Mouse (Mus musculus) cerebellum, adult 2 months (tissue): ENCODE results near the gene Sdk1.

Experiments
- CTCF ChIP-seq: fragments of 200-500 bp; IDR thresholded peaks from 2 replicates; pipeline ENCODE4 v1.5.1; 2011; ENCODE audit warnings: low read depth, mild to moderate bottlenecking, control low read depth, low read length, moderate library complexity, borderline replicate concordance; ENCODE audit not compliant: insufficient read depth
- POLR2A ChIP-seq: fragments of 200-500 bp; IDR thresholded peaks from 2 replicates; pipeline ENCODE4 v1.6.1; 2011; ENCODE audit warnings: low read length, control low read depth, borderline replicate concordance; ENCODE audit not compliant: insufficient read depth

- no peak for TF ChIP-seq POLR2A
- TF ChIP-seq CTCF: no peak
Measured at GRCm38 (mm10) chr5:141897481-141897880, 656.2 kb downstream of the Sdk1 start.
